Mouse (Mus musculus): Measurements from ENCODE around the gene Aldh1a7. TPM values are rescaled to one million over a fixed set of nuclear protein-coding genes. Genes with fewer than 3 reads are reported as not detected.
A peak's percentile ranks its signal among the peaks of the same experiment; 100 is the strongest.
"Not testable (repeated sequence)": the region's sequence is repeated elsewhere in the genome, so short reads cannot be mapped to it uniquely, and the experiment has no call there.

The Aldh1a7 gene
- total RNA-seq (2015) (2.7 and 6.7 TPM in 2 replicates), total RNA-seq (2017) (4.8 and 7.3 TPM in 2 replicates)

DNA sequence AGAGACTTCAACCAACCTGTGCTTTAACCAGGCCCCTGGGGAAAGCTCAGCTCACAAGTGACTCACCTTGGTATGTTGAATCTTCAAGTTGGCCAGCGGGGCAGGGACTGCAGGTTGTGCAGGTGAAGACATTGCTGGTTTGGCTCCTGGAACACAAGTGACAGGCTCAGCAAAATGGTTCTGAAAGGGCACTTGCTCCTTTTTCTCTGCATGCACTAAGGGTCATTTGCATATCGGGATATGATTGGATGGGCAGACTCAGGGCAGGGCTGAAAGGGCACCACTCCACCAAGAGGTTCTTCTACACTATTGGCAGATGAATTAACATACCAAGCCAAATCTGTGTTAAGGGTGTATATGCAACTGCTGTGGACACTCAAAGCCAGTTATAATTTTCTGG lies at the start of gene Aldh1a7:
Aldh1a7 (minus strand) TSS at position 182 of the 400 bp plus-strand sequence.
- ATAC-seq (replicated peaks; ENCODE audit: poor library complexity), result peak; percentile 98

GRCm38 (mm10) chr19:20775681-20776080 lies 48.3 kb upstream of the Aldh1a7 start:
- ATAC-seq (replicated peaks; ENCODE audit: poor library complexity), result no peak

DNA sequence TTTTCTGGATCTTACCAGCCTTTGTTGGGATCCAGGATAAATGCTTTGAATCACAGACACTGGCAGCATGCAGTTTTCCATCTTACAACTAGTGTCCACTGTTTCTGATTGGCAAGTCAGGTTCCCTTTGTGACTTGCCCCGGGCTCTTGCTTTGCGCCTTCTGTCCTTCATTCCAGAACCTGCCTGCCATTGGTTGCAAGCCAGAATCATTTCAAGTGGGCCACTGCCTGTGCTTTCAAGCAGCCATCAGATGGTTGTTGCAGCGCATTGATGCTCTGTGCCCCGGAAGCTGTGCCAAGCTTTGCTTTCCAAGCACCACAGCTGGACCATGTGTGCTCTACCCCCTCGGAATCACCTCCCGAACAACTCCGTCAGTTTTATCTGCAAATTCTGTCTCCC lies 46.6 kb upstream of the Aldh1a7 start:
- ATAC-seq (replicated peaks; ENCODE audit: poor library complexity), result no peak

- peak; percentile 69 for ATAC-seq (replicated peaks; ENCODE audit: poor library complexity)
These were observed 36.9 kb upstream of the Aldh1a7 start for GRCm38 (mm10) chr19:20764214-20764613.

GRCm38 (mm10) chr19:20761675-20762426 lies 34.5 kb upstream of the Aldh1a7 start:
- ATAC-seq (replicated peaks; ENCODE audit: poor library complexity), result peak; percentile 96

DNA sequence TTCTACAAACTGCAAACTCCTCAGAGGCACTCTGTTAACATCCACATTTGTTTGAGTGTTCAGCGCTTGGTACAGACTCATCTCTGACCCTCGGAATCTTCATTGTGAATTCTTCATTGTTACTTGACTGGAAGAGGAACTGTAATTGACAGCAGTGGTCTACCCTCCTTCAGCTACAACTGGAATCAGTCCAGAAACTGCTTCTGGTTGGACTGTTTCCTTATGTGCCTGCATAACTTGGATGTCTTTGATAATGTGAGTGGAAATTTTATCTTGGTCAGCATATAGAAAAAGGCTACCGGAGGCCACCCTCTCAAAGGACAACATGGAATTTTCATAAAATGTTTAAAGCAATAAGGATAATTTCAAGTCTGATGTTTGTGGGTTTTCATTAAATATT lies 33.8 kb upstream of the Aldh1a7 start:
- ATAC-seq (replicated peaks; ENCODE audit: poor library complexity), result peak; percentile 52

- ATAC-seq (replicated peaks; ENCODE audit: poor library complexity), result no peak
These were observed 17.3 kb upstream of the Aldh1a7 start for GRCm38 (mm10) chr19:20744630-20745029.

- peak; percentile 51; the same call in 1 of the 2 replicates for ATAC-seq (replicated peaks; ENCODE audit: poor library complexity)
These were observed 916 bp upstream of the Aldh1a7 start for GRCm38 (mm10) chr19:20728278-20728677.

DNA sequence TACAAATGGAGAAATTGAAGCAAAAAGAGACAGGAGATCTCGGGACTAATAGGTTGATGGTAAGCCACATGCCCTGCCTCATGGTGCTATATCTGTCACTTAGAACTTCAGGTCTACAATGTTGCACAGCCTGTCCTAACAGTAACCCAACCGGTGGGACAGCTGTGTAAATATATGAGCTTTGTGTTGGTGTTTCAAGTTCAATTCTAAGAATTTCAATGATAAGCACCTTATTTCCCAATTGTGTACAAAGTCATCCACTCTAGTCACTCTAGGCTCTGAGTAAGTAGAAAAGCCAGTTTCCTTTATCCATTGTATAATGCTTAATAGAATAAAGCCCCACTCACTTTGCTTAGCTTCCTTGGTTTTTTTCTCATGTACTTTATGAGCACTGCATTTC lies 4.4 kb downstream of the Aldh1a7 start:
- ATAC-seq (replicated peaks; ENCODE audit: poor library complexity), result no peak

DNA sequence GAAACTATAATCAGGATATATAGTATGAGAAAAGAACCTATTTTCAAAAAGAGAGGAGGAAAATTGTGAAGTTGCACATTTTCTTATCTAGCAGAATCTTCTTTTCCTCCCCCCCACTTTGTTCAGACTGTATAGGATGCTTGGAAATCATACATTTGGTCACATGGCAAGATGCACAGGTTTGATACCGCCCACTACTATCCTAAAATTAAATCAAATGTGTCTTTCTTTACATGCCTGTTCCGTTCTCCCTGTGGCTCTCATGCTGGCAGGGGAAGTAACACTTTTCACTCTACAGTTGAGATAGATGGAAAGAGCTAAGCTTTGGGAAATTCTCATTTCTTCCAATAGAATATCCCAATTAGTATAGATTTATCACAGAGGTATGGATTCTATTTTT lies 7.1 kb downstream of the Aldh1a7 start:
- no peak for ATAC-seq (replicated peaks; ENCODE audit: poor library complexity)

- ATAC-seq (replicated peaks; ENCODE audit: poor library complexity), result no peak
These were observed 11.7 kb downstream of the Aldh1a7 start for GRCm38 (mm10) chr19:20715617-20716016.

- no peak for ATAC-seq (replicated peaks; ENCODE audit: poor library complexity)
These were observed 12.3 kb downstream of the Aldh1a7 start for GRCm38 (mm10) chr19:20715093-20715492.

DNA sequence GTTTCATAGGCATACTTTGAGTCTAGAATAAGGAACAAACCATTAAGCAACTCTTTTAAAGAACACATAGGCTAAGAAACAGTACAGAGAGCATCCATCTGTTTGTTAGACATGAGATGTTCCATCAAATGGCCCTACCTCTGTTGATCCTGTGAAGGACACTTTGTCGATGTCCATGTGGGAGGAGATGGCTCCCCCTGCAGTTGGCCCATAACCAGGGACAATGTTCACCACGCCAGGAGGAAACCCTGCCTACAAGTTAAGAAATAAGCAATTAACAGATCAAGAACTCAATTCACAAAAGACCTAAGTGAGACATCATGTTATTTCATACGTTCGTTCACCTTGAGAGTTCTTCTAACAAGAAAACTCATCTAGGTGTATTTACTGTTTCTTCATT lies 12.8 kb downstream of the Aldh1a7 start:
- ATAC-seq (replicated peaks; ENCODE audit: poor library complexity), result no peak

GRCm38 (mm10) chr19:20707159-20707558 lies 20.2 kb downstream of the Aldh1a7 start:
- no peak for ATAC-seq (replicated peaks; ENCODE audit: poor library complexity)

- peak; percentile 66 for ATAC-seq (replicated peaks; ENCODE audit: poor library complexity)
These were observed 20.6 kb downstream of the Aldh1a7 start for GRCm38 (mm10) chr19:20706747-20707146.

DNA sequence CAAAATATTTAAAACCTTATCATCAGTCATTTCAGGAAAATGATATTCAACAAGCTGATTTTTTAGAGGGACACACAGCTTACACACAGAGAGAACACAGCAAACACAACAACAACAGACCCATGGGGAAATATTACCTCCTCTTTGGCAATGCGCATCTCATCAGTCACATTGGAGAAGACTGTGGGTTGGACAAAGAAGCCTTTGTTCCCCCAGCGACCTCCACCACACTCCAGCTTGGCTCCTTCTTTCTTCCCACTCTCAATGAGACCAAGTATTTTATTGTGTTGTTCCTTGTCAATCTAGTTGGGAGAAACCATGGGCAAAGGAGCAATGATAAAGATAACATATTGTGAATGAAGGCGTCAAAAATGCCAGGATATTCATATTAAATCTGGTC lies 25.3 kb downstream of the Aldh1a7 start:
- no peak for ATAC-seq (replicated peaks; ENCODE audit: poor library complexity)

- no peak for ATAC-seq (replicated peaks; ENCODE audit: poor library complexity)
These were observed 49.5 kb downstream of the Aldh1a7 start for GRCm38 (mm10) chr19:20677697-20678355.

DNA sequence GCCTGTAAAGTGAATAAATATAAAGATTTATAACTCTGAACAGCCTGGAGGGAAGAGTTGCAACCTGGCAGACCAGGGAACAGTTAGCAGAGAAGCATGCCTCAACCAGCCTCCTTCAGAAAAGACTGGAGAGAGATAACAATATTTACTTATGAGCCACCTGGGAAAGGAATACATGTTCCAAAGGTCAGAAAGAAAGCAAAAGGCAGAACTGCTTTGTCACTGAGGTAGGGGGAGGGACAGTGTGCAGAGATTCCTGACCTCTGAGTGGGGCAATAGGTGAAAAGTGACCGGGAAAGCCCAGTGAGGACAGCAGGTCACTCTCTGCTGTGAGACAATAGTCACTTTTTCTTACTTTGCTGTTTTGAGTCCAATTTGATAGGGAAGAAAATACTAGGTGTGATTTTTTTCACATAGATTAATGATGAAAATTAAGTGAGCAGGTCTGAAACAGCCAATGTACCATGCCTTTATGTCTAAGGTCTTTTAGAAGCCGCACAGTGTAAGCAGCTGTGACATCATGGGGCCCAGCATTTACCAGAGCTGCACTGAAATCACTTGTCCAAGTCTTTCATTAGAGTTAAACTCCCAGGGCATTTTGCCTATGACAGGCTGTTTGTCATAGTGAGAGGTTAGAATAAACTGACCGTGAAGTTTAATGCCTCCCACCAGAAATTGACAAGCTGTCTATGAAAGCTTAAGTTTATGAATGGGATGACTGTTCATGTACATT lies 73.1 kb downstream of the Aldh1a7 start:
- no peak for ATAC-seq (replicated peaks; ENCODE audit: poor library complexity)

DNA sequence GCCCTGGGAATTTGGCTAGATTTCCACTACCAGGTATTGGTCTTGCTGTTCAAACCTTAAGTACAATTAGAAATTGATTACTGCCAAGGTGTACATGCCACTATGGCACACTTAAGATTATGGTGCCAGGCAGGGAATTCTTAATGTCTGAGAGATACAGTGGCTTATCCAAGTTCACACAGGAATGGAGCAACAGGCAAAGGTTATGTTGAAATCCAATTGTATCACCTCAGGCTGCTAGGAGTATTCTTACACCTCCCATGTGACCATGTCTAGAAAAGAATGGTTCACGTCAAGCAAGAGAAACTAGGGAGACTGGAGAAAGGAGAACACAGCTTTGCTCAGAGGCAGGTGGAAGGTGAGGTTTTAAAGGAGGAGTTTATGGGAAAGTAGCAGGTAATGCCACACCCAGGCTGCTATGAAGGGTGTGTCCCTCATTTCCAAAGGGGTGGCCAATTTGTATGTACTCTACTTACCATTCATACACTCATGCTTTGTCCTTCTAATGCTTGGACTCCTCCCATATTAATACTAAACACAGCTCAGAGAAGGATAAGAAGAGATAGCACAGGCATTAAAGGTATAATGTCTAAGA lies 74.2 kb downstream of the Aldh1a7 start:
- ATAC-seq (replicated peaks; ENCODE audit: poor library complexity), result no peak

GRCm38 (mm10) chr19:20650008-20650407 lies 77.4 kb downstream of the Aldh1a7 start:
- no peak for ATAC-seq (replicated peaks; ENCODE audit: poor library complexity)

DNA sequence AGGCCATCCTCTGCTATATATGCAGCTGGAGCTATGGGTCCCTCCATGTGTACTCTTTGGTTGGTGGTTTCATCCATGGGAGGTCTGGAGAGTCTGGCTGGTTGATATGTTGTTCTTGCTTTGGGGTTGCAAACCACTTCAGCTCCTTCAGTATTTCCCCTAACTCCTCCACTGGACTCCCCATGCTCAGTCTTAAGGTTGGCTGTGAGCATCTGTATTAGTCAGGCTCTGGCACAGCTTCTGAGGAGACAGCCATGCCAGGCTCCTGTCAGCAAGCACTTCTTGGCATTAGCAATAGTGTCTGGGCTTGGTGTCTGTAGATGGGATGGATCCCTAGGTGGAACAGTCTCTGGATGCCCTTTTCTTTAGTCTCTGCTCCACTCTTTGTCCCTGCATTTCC lies 79.9 kb downstream of the Aldh1a7 start:
- not testable (repeated sequence) for ATAC-seq (replicated peaks; ENCODE audit: poor library complexity)
